Mouse (Mus musculus): Measurements from ENCODE around the gene Myd88.

Gene Myd88

DNA sequence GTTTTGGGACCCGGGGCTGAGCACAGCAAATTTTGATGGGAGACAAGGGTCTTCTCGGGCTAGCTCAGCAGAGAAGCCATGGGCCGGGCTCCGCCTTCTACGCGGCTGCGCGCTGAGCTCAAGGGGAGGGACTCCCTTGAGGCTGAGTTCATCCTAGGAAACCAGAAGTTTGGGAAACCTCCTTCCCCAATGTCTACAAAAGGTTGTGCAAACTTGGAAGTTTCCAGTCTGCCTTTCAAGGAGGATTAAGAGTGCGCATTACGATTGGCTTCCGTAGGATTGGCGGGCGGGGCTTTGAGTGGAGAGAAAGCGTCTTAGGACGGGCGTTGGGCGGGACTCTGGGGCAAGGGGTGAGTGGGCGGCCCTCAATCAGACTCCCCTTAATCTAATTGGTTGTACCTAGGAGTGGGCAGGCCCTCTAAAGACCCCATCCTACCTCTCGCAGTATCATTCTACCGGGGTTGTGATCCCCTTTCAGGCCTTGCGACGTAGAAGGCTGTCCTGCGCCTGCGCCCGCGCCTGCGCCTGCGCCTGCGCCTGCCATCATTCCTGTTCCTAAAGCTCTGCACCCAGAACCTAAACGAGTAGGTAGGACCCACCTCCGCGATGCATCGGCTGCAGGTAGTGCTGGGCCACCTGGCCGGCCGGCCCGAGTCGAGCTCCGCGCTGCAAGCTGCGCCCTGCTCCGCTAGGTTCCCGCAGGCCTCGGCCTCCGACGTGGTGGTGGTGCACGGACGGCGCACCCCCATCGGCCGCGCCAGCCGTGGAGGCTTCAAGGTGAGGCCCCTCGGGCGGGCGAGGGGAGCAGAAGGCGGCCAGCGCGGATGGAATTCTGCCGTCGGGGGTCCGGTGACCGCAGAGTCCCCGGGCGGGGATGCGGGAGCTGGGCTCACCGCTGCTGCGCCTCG is at the start of gene Myd88:
Gene Myd88, minus strand, starts transcription at position 503 of the 908 bp plus-strand sequence.
- in situ Hi-C loops (cut with MboI, MseI), result no loop called here

DNA sequence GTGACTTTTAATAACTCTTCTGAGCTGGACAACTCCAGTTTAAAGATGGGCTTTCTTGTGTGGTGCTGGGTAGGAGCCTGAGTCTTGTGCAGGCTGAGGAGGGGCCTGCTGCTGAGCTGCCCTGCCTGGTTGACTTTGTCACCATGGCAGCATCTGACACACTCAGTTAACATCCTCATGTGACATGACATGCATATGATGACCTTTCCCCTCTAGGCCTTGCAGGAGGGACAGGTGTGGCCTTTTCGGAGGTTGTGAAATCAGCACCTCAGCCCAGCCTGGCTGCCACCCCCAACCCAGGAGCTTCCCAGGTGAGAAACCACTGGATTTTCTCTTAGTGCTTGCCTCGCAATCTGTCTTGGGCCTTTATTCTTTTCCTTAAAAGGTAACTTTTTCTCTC is 49.0 kb upstream of the Myd88 start:
- in situ Hi-C loops (cut with MboI, MseI), result no loop called here

GRCm38 (mm10) chr9:119388956-119389355 is 47.7 kb upstream of the Myd88 start:
- in situ Hi-C loops (cut with MboI, MseI), result no loop called here

DNA sequence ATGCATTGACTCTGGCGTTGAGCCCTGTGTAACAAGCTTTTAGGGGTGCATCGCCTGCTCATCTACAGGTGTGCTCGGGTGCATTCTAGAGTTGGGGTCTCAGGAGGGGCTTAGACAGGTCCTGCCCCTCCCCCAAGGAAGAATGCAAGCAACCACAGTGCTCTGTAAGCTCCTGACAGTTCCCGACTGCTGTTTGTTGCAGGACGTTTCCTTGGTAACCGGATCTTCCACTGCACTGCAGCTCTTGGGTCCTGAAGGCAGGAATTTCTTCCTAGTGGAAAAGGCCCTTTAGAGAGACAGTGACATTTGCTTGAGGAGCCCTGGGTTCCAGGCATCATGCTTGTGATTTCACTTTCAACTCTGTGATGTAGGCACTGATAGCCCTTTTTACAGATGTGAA is 41.4 kb upstream of the Myd88 start:
- in situ Hi-C loops (cut with MboI, MseI), result no loop called here

DNA sequence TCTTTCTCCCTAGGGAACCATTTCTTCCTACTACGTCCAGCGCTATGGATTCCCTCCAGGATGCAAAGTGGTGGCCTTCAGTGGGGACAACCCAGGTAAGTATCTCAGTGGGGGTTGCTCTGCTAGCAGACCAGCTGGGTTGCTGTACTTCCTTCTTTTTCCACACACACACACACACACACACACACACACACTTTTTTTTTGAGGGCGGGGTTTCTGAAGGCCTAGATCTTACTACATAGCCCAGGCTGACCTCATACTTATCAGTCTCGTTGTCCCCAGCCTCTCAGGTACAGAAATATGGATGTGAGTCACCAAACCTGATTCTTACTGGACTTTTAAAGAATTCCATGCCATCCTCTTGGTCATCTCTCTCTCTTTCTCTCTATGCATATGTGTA is 37.0 kb upstream of the Myd88 start:
- in situ Hi-C loops (cut with MboI, MseI), result loop anchor here (10.0 kb wide), 1 partner anchor 183 kb away; no protein-coding TSS in a partner anchor

DNA sequence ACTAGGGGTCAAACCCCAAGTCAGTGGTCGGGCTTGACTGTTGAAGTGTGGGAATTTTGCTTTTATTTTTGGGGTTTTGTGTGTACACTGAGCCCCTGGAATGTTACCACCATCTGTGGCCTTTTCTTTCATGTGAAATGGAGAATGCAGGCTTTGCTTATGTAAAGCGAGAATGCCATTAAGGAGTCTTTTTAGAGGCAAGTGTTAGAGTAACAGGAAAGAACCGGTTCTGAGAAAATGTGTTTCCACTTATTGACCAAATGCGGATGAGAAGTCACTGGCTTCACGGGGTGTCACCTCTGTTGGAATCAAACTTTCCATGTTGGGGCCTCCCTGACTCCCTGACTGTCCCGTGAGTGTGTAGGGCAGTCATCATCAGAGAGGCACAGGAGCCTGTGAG is 34.3 kb upstream of the Myd88 start:
- in situ Hi-C loops (cut with MboI, MseI), result loop anchor here (10.0 kb wide), 1 partner anchor 181 kb away; no protein-coding TSS in a partner anchor

- in situ Hi-C loops (cut with MboI, MseI), result loop anchor here (10.0 kb wide), 1 partner anchor 180 kb away; no protein-coding TSS in a partner anchor
Observed at GRCm38 (mm10) chr9:119375008-119375407, 33.8 kb upstream of the Myd88 start.

- in situ Hi-C loops (cut with MboI, MseI), result loop anchor here (10.0 kb wide), 1 partner anchor 176 kb away; no protein-coding TSS in a partner anchor
Observed at GRCm38 (mm10) chr9:119371251-119371650, 30.0 kb upstream of the Myd88 start.

DNA sequence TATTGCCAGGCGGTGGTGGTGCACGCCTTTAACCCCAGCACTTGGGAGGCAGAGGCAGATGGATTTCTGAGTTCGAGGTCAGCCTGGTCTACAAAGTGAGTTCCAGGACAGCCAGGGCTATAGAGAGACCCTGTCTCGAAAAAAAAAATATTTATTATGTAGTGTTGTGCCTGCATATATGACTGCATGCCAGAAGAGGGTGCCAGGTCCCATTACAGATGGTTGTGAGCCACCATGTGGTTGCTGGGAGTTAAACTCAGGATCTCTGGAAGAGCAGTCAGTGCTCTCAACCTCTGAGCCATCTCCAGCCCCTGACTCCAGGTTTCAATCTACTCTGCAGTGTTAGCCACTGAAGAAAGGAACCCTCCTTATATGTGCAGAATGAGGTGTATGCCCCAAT is 29.6 kb upstream of the Myd88 start:
- in situ Hi-C loops (cut with MboI, MseI), result loop anchor here (10.0 kb wide), 1 partner anchor 176 kb away; no protein-coding TSS in a partner anchor

DNA sequence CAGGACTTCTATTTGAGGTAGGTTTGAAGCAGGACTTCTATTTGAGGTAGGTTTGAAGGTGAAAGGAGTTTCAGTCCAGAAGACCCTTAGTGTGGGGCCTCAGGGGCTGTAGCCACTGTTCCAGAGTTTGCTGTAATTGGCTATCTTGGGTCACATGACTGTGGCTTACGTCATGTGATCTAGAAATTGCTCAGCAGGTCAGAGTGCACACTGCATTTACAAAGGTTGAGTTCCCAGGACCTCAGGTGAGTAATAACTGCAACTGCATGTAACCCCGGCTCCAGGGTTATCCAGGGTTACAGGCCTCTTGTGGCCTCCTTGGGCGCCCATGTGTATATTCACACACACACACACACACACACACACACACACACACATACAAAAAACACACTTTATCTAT is 27.2 kb upstream of the Myd88 start:
- in situ Hi-C loops (cut with MboI, MseI), result no loop called here

GRCm38 (mm10) chr9:119365284-119365683 is 24.1 kb upstream of the Myd88 start, which contains the start of gene Slc22a14:
TSS of gene Slc22a14 (minus strand) at chr9:119365553.
- in situ Hi-C loops (cut with MboI, MseI), result no loop called here

DNA sequence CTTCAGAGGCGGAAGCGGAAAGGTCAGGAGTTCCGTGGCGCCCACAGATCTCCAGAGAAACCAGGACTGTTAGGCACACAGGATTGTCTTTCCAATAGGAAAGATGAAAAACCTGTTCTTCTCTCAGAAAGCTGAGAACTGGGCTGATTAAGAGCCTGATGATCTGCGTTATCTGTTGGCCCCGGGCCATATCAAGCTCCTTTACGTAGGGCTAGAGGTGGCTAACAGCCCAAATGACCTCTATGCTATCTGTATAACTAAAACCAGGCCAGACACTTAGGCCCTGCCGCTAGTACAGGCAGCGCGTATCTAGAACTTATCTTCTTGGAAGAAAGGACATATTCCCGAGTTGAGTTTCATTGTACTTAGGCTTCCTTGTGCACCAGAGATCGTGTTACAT is 22.0 kb upstream of the Myd88 start:
- in situ Hi-C loops (cut with MboI, MseI), result no loop called here

DNA sequence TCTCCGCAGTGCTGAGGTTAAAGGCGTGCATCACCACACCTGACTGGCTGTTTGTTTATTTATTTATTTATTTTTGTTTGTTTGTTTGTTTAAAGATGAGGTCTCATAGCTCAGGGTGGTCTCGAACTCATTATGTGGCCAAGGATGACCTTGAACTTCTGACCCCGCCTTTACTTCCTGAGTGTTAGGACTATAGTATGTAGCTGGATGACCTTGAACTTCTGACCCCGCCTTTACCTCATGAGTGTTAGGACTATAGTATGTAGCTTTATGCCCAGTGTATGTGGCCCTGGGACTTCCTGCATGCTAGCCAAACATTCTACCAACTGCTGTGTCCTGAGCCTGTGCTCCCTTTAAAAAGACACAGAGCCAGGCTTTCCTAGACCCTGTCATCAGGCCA is 20.2 kb upstream of the Myd88 start:
- in situ Hi-C loops (cut with MboI, MseI), result no loop called here

DNA sequence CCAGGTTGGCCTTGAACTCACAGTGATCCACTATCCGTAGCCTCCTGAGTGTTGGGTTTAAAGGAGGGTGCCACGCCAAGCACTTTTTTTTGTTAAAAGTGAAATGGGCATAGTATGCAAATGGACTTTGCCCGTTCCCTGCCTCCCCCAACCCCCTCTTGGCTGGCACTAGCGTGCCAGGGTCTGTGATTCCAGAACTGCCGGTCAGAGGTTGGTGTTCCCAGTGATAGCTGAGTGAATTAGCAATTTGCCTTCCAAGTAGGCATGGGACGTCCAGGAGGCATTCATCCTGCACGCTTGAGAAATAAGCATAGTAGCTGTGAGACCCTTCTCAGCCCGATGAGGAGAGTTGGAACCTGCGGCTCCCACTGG is 16.8 kb upstream of the Myd88 start:
- in situ Hi-C loops (cut with MboI, MseI), result no loop called here

GRCm38 (mm10) chr9:119357331-119358057 is 16.3 kb upstream of the Myd88 start, which contains the start of gene Xylb:
TSS of gene Xylb (plus strand) at chr9:119357381.
- in situ Hi-C loops (cut with MboI, MseI), result no loop called here

DNA sequence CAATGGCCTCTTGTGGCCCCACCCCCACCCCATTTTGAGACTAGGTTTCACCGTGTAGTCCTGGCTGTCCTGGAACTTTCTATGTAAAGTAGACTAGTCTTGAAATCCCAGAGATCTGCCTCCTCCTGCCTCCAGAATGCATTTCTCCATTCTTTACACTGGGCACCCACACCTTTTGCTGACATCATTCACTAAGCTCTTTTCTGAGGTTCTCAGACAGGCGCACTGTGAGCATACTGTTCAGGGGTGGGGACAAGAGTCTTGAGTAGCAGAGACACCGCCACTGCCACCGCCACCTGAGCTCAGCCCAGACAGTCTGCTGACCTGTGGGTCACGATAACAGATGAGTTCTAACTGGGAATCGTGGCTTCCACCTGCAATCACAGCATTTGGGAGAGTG is 14.7 kb upstream of the Myd88 start:
- in situ Hi-C loops (cut with MboI, MseI), result no loop called here

GRCm38 (mm10) chr9:119353926-119354325 is 12.7 kb upstream of the Myd88 start:
- in situ Hi-C loops (cut with MboI, MseI), result no loop called here

GRCm38 (mm10) chr9:119352060-119352459 is 10.8 kb upstream of the Myd88 start:
- in situ Hi-C loops (cut with MboI, MseI), result no loop called here

DNA sequence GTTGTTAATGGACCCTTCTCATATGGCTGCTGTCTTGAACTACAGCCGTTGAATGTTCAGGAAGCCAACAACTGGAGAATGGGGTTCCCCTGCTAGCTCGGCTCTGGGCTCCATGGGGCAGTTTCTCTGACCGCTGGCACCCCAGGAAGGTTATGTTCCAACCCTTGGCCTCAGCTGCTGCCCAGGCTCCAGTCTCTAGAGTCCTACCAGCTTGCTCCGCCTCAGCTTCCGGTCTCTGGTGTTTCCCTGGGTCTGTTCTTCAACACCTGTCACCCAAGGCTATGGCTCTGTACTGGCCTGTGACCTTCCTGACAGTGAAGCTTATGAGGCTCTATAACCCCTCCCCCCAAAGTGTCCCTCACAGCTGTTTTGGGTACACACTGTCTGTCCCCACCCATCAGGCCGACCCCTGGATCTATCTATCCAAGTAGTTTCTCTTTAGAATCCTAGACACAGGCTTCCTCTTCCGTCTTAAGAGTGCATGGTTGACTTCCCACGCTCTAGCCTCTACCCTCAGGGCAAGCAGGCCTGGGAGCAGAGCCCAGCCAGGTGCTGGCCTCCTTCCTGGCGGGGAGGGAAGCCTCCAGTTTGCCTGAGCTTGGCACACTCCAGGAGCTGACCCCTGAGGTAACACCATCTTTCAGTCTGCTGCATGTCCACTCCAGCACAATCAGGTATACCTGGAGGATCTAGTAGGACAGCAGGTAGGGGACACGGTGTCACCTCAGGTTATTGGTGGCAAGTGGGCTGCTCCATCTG is 9.9 kb upstream of the Myd88 start:
- in situ Hi-C loops (cut with MboI, MseI), result no loop called here

- in situ Hi-C loops (cut with MboI, MseI), result no loop called here
Observed at GRCm38 (mm10) chr9:119350531-119350930, 9.3 kb upstream of the Myd88 start.

GRCm38 (mm10) chr9:119346376-119346775 is 5.2 kb upstream of the Myd88 start:
- in situ Hi-C loops (cut with MboI, MseI), result no loop called here

DNA sequence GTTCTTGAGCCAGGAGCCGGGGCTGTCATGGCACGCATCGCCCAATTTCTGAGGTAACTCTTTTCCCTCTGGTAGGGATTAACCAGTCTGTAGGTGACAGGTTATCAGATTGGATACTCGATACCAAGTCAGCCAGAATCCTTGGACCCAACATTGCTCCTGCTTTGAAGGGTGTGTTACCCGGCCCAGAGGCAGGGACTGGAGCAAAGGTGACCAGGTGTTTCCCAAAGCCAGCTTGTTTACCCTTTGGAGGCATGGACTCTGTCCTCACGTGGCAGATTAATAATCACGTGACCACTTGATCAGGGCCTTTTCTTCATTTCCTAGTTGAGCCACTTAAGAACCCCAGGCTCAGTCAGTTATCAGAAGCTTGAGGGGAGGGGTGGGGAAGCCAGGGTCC is 1.5 kb upstream of the Myd88 start:
- in situ Hi-C loops (cut with MboI, MseI), result no loop called here
